Mouse (Mus musculus): ENCODE data around the gene Rc3h1. TPM values are rescaled to one million over a fixed set of nuclear protein-coding genes. Genes with fewer than 3 reads are reported as not detected.

Rc3h1 gene
- total RNA-seq, 2 experiments from 2014 or later, result 32.1 to 36.9 TPM

Other genes starting within 250 kb of the Rc3h1 start
- gene Rabgap1l, start 113.2 kb upstream of the Rc3h1 start, total RNA-seq (2021), result 10 to 100 TPM; 14.2 to 21.4 TPM
- gene Serpinc1, start 72.2 kb downstream of the Rc3h1 start, total RNA-seq (2021), result 1 to 10 TPM in 1 of 2 experiments, under 1 TPM in 1; 0.56 to 1.8 TPM
- 10 to 100 TPM in 1 of 2 experiments, 1 to 10 TPM in 1; 7.0 to 12.0 TPM for gene Zbtb37, start 128.4 kb downstream of the Rc3h1 start, total RNA-seq (2021)
- gene Dars2, start 164.2 kb downstream of the Rc3h1 start, total RNA-seq (2021), result 10 to 100 TPM; 11.3 to 11.8 TPM
- gene Cenpl, start 164.3 kb downstream of the Rc3h1 start, total RNA-seq (2021), result 1 to 10 TPM; 3.4 TPM
- gene Klhl20, start 225.1 kb downstream of the Rc3h1 start, total RNA-seq (2021), result 10 to 100 TPM; 11.3 to 13.6 TPM
- under 1 TPM in 1 of 2 experiments, not detected in 1; 0.16 TPM for gene Ankrd45, start 236.3 kb downstream of the Rc3h1 start, total RNA-seq (2021)